Mouse (Mus musculus) erythroblast, adult 5-6 weeks (primary cell): ENCODE data around the gene Zfp280b. TPM values are rescaled to one million over a fixed set of nuclear protein-coding genes. Genes with fewer than 3 reads are reported as not detected.
"Not testable (repeated sequence)": the region's sequence is repeated elsewhere in the genome, so short reads cannot be mapped to it uniquely, and the experiment has no call there.

Source experiments
- ATAC-seq: replicated peaks from 2 replicates; pipeline ENCODE4 v1.8.0; 2016; ENCODE audit warnings: moderate number of reproducible peaks, mild to moderate bottlenecking, moderate TSS enrichment, inconsistent platforms; ENCODE audit not compliant: poor library complexity, low FRiP score, severe bottlenecking
- total RNA-seq, 2 experiments: library from RNA; stranded (forward) in 1 of 2; stranded (reverse) in 1 of 2; fragments of 150-400 nt in 1 of 2; fragments of 200-764, 138-1000 nt in 1 of 2; gene quantifications; 2 replicates each; pipeline versions ENCODE4 v1.2.3 to v1.2.4; 2015 to 2017; ENCODE audit warnings: low replicate concordance in 2 of 2

Gene Zfp280b
- total RNA-seq, 2 experiments from 2014 or later = 2.2 to 2.7 TPM

- ATAC-seq = no peak
These were observed 4.1 kb upstream of the Zfp280b start for GRCm38 (mm10) chr10:76028396-76028795.

- no peak for ATAC-seq
These were observed 3.2 kb upstream of the Zfp280b start for GRCm38 (mm10) chr10:76029276-76029675.

GRCm38 (mm10) chr10:76030496-76030895, 2.0 kb upstream of the Zfp280b start:
- no peak for ATAC-seq

- ATAC-seq = peak; percentile 11; the same call in 1 of the 2 replicates
These were observed 694 bp upstream of the Zfp280b start for GRCm38 (mm10) chr10:76031511-76032401.

GRCm38 (mm10) chr10:76033119-76033455, 637 bp downstream of the Zfp280b start:
- peak; percentile 24; the same call in 1 of the 2 replicates for ATAC-seq

GRCm38 (mm10) chr10:76034001-76034600, 1.7 kb downstream of the Zfp280b start:
- no peak for ATAC-seq

GRCm38 (mm10) chr10:76035277-76035676, 2.8 kb downstream of the Zfp280b start:
- ATAC-seq = no peak

- ATAC-seq = no peak
These were observed 4.5 kb downstream of the Zfp280b start for GRCm38 (mm10) chr10:76036962-76037361.

- no peak for ATAC-seq
These were observed 12.9 kb downstream of the Zfp280b start for GRCm38 (mm10) chr10:76045343-76045742.

GRCm38 (mm10) chr10:76046754-76047153, 14.3 kb downstream of the Zfp280b start:
- ATAC-seq = no peak

GRCm38 (mm10) chr10:76047182-76047869, 14.9 kb downstream of the Zfp280b start:
- no peak for ATAC-seq

- ATAC-seq = no peak
These were observed 16.5 kb downstream of the Zfp280b start for GRCm38 (mm10) chr10:76048967-76049366.

GRCm38 (mm10) chr10:76051860-76052259, 19.4 kb downstream of the Zfp280b start:
- no peak for ATAC-seq

- no peak for ATAC-seq
These were observed 30.0 kb downstream of the Zfp280b start for GRCm38 (mm10) chr10:76062439-76062838.

- no peak for ATAC-seq
These were observed 35.5 kb downstream of the Zfp280b start for GRCm38 (mm10) chr10:76067674-76068613.

- not testable (repeated sequence) for ATAC-seq
These were observed 39.6 kb downstream of the Zfp280b start for GRCm38 (mm10) chr10:76072080-76072479.

GRCm38 (mm10) chr10:76077008-76077407, 44.6 kb downstream of the Zfp280b start:
- ATAC-seq = not testable (repeated sequence)
